Mouse (Mus musculus) forebrain, embryonic 16.5 days (tissue): ENCODE measurements around the gene Yipf3. TPM values are rescaled to one million over a fixed set of nuclear protein-coding genes. Genes with fewer than 3 reads are reported as not detected.

ENCODE experiments used
- ATAC-seq: fragments of 200-750 bp; cut with Nextera tagmentation; 2 replicates; pipeline ENCODE4 v1.8.0; 2017; ENCODE audit warnings: mild to moderate bottlenecking, moderate library complexity
- H3K27ac ChIP-seq: fragments of 300-500 bp; sonication (generic); 2 replicates; pipeline ENCODE4 v1.5.1; 2014; ENCODE audit warnings: low read length, control low read depth
- H3K27me3 ChIP-seq: fragments of 300-500 bp; sonication (generic); replicated peaks from 2 replicates; pipeline ENCODE4 v1.6.1; 2014; ENCODE audit warnings: low read length; ENCODE audit not compliant: control insufficient read depth, insufficient read depth
- H3K36me3 ChIP-seq: fragments of 300-500 bp; sonication (generic); 2 replicates; pipeline ENCODE4 v1.6.1; 2014; ENCODE audit not compliant: control insufficient read depth, insufficient read depth
- H3K4me1 ChIP-seq: fragments of 300-500 bp; sonication (generic); replicated peaks from 2 replicates; pipeline ENCODE4 v1.6.1; 2014; ENCODE audit warnings: low read length; ENCODE audit not compliant: control insufficient read depth, insufficient read depth
- H3K4me2 ChIP-seq: fragments of 300-500 bp; sonication (generic); 2 replicates; pipeline ENCODE4 v1.6.1; 2014; ENCODE audit warnings: mild to moderate bottlenecking, low read length, control low read depth
- H3K4me3 ChIP-seq: fragments of 300-500 bp; sonication (generic); replicated peaks from 2 replicates; pipeline ENCODE4 v1.5.1; 2014; ENCODE audit warnings: mild to moderate bottlenecking, low read length, control low read depth
- H3K9ac ChIP-seq: fragments of 300-500 bp; sonication (generic); replicated peaks from 2 replicates; pipeline ENCODE4 v1.6.1; 2014; ENCODE audit warnings: low read depth, low read length, control low read depth
- H3K9me3 ChIP-seq: fragments of 300-500 bp; sonication (generic); 2 replicates; pipeline ENCODE4 v1.6.1; 2016; ENCODE audit warnings: low read length; ENCODE audit not compliant: control insufficient read depth
- WGBS: fragments of 180-500 bp; shearing (Covaris S2); extraction: QIAGEN DNeasy Blood & Tissue Kit; methylation state at CpG from one replicate; pipeline ENCODE4 v1.1.7; 2014; 5-methylcytosine and 5-hydroxymethylcytosine counted together
- polyA plus RNA-seq: library from polyadenylated mRNA; unstranded; fragments of >200 nt; fragmentation: Nextera tagmentation; extraction: Ambion mirVana; gene quantifications from 2 replicates; pipeline ENCODE4 v1.2.1, GENCODE M21; 2015

Gene Yipf3
- polyA plus RNA-seq, 1 experiment from 2014 or later = 91.6 TPM

DNA sequence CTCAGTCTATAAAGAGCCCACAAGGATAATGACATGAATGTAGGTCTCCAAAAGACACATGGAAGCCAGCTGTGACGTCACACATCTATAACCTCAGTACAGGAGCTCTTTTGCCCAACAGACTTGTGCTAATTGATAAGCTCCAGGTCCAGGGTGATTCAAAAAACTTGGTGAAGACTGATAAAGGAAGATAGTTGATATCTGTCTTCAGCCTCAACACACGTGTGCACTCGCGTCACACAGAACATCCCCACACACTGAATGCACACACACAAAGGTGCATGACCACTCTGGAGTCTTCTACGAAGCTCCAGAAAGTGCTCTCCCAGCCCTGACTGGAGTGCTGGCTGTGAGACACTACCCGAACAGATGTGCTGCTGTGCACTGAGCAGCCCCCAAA, 10.8 kb upstream of the Yipf3 start:
- Histone ChIP-seq H3K4me2 (no peak overlapping the region), H3K27me3 (no peaks in the 10 kb centered on the region), H3K4me3 (no peak overlapping the region), H3K4me1 (no peaks in the 10 kb centered on the region), H3K9me3 (no peaks in the 10 kb centered on the region), H3K36me3 (peaks cover 54% of the 10 kb centered on the region), H3K9ac (no peak overlapping the region), H3K27ac (no peak overlapping the region)
- no peak for ATAC-seq
- 91% methylated on average over 6 of the region's 6 CpGs for WGBS

DNA sequence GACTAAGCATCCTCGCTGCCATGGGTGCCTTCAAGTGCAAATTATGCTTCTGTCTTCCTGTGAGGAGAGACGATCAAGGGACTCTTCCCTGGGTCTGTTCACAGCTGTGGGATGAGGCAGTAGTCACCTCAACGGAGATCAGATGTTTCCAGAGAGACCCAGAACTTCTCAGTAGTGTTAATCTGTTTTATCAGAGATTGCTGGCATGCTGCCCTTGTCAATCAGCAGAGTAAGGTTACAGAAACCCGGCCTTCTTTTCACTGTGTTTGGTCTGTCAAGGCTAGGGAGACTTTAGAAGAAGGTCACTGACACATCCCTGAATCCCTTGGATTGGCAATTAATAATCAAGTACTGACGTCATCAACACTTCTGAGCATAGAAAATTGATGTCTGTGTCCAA, 10.4 kb upstream of the Yipf3 start:
- ATAC-seq = no peak
- Histone ChIP-seq H3K9ac (no peak overlapping the region), H3K9me3 (no peaks in the 10 kb centered on the region), H3K27ac (no peak overlapping the region), H3K4me2 (no peak overlapping the region), H3K4me3 (no peak overlapping the region), H3K27me3 (no peaks in the 10 kb centered on the region), H3K36me3 (peaks cover 55% of the 10 kb centered on the region), H3K4me1 (no peaks in the 10 kb centered on the region)
- 80% methylated on average over 5 of the region's 5 CpGs for whole genome bisulfite sequencing

DNA sequence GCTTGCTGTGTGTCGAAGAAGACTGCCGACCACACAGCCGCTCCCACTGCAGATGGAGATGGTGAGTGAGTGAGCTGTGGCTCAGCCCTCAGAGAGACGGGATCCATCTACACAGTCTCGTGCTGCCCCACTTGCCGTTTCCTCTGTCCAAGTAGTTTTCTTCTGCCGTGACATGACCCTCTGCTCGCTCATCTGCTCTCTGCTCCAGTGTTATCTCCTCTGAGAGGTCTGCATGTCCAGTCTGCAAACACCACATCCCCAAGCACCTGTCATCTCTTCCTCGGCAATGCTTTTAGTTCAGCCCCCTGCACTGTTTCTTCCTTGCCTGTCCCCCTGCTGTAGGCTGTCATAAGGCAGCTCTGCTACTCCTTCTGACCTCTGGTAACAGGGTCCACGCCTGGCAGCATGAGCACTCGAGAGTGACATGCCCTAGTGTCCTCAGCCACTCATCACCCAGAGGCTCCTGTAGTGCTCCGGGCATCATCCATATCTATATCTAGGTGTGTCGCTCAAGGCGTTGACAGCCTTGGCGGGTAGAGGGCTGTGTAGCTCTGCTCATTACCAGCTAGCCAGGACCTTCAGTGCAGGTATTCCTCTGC, 8.3 kb upstream of the Yipf3 start:
- no peak overlapping the region for H3K27ac ChIP-seq
- WGBS = 94% methylated on average over 15 of the region's 15 CpGs
- no peak overlapping the region for H3K9ac ChIP-seq
- ATAC-seq = no peak
- no peak overlapping the region for H3K4me3 ChIP-seq
- H3K36me3 ChIP-seq = peaks cover 65% of the 10 kb centered on the region
- H3K9me3 ChIP-seq = no peaks in the 10 kb centered on the region
- no peak overlapping the region for H3K4me2 ChIP-seq
- H3K4me1 ChIP-seq = no peaks in the 10 kb centered on the region
- no peaks in the 10 kb centered on the region for H3K27me3 ChIP-seq

DNA sequence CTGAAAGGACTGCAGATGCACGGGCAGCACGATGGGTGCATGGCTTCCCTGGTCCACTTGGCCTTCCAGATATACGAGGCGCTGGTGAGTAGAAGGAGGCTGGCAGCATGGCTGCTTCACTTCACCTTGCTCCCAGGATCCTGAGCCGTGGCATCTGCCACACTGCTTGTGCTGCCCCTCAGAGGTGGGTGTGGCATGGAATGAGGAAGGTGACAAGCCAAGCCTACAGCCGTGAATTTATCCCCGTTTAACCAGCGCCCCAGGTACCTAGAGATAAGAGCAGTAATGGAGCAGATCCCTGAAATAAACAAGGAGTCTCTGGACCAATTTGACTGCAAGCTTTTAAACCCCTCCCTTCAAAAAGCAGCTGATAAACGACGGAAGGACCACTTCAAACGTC, 6.4 kb upstream of the Yipf3 start:
- H3K9ac ChIP-seq = no peak overlapping the region
- H3K4me1 ChIP-seq = peaks cover under 1% of the 10 kb centered on the region
- ATAC-seq = no peak
- no peak overlapping the region for H3K27ac ChIP-seq
- H3K36me3 ChIP-seq = peaks cover 74% of the 10 kb centered on the region
- WGBS = 81% methylated on average over 11 of the region's 11 CpGs
- no peaks in the 10 kb centered on the region for H3K27me3 ChIP-seq
- H3K4me3 ChIP-seq = no peak overlapping the region
- no peaks in the 10 kb centered on the region for H3K9me3 ChIP-seq
- H3K4me2 ChIP-seq = no peak overlapping the region

DNA sequence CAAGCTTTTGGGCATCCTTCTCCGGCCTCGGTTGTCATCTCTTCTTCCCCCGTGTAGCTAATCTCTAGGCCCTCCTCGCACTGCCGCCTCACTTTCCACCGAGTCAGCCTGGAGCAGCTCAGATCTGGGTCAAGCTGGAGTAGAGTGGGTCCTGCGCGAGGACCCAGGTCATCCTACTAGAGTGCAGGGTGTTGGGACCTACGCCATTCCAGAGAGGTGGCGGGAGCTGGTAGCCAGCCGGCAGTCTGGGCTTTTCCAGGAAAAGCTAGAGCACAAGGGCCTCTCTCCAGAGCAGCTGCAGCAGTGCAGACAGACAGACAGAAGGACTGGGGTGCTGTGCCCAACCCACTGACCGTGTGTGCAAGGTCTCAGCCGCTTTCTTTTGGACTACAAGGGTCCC, 5.6 kb upstream of the Yipf3 start:
- WGBS = 84% methylated on average over 13 of the region's 13 CpGs

DNA sequence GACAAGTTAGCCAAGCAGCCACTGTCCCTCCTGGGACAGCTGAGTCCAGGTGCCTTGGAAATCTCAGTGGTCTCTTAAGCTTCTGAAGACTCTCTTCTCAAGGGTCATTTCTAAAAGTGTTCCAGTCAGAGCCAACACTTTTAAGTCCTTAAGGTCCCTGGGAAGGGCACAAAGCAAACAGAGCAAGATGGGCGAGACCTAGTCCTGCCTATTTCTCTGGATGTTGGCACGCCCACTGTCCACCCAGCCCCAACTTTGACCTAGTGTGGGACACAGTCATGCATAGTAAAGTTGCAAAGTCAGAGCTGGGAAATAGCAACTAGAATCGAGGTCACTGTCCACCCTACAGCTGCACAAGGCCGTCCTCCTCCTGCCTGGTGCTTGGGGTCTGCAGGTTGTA, 4.9 kb upstream of the Yipf3 start:
- peaks cover 8% of the 10 kb centered on the region for H3K4me1 ChIP-seq

More for the DNA sequence above, 5.6 kb upstream of the Yipf3 start:
- Histone ChIP-seq H3K4me1 (peaks cover 8% of the 10 kb centered on the region), H3K9ac (no peak overlapping the region), H3K4me3 (no peak overlapping the region), H3K36me3 (peaks cover 66% of the 10 kb centered on the region), H3K9me3 (no peaks in the 10 kb centered on the region), H3K4me2 (no peak overlapping the region), H3K27me3 (no peaks in the 10 kb centered on the region), H3K27ac (no peak overlapping the region)
- no peak for ATAC-seq

DNA sequence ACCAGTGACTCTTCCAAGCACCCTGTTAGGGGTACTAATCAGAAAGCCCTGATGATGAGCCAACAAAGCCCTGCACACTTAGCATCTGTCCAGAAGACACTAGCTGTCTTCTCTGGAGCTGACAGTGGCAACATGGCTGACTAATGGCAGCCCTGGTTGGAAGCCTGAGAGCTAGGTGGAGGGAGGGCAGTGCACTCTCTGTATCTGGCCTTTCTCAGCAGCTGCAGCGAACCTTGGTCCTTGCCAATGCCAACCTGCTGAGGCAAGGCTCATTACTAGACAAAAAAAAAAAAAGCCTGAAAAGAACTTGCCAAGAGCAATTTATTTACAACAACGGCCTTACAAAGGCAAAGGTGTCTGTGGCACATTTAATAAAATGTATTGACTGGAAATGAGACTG, 4.3 kb upstream of the Yipf3 start:
- Histone ChIP-seq H3K4me1 (peaks cover 10% of the 10 kb centered on the region), H3K36me3 (peaks cover 63% of the 10 kb centered on the region), H3K27me3 (no peaks in the 10 kb centered on the region), H3K4me3 (no peak overlapping the region), H3K9ac (no peak overlapping the region), H3K9me3 (no peaks in the 10 kb centered on the region), H3K4me2 (no peak overlapping the region), H3K27ac (no peak overlapping the region)
- 37% methylated on average over 2 of the region's 2 CpGs for WGBS
- no peak for ATAC-seq

More for the DNA sequence above, 4.9 kb upstream of the Yipf3 start:
- no peak overlapping the region for H3K4me3 ChIP-seq
- no peak for ATAC-seq
- no peak overlapping the region for H3K4me2 ChIP-seq
- no peak overlapping the region for H3K9ac ChIP-seq
- WGBS = 90% methylated on average over 4 of the region's 4 CpGs
- H3K27ac ChIP-seq = no peak overlapping the region
- H3K9me3 ChIP-seq = no peaks in the 10 kb centered on the region
- no peaks in the 10 kb centered on the region for H3K27me3 ChIP-seq
- peaks cover 64% of the 10 kb centered on the region for H3K36me3 ChIP-seq

DNA sequence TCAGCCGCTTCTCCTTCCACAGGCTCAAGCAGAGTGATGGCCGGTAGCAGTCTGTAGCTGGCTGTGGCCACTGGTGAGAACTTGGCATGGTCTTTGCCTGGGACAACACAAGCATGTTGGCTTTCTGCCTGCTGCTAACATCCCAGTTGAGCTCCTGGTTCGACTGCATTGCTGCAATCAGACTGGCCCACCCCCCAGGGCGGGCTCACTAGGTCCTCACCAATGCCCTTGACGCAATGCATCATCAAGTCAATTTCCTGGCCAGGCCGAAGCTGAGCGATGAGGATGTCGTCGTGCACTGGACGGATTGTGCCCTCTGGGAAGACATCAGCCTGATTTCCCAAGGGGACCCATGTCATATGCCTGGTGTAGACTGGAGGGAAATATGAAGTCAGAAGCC, 3.3 kb upstream of the Yipf3 start:
- WGBS = 81% methylated on average over 10 of the region's 10 CpGs
- ATAC-seq = no peak
- H3K9me3 ChIP-seq = no peaks in the 10 kb centered on the region
- no peak overlapping the region for H3K4me3 ChIP-seq
- H3K36me3 ChIP-seq = peaks cover 54% of the 10 kb centered on the region
- H3K9ac ChIP-seq = no peak overlapping the region
- H3K27me3 ChIP-seq = no peaks in the 10 kb centered on the region
- no peak overlapping the region for H3K4me2 ChIP-seq
- H3K4me1 ChIP-seq = peaks cover 18% of the 10 kb centered on the region
- H3K27ac ChIP-seq = no peak overlapping the region

DNA sequence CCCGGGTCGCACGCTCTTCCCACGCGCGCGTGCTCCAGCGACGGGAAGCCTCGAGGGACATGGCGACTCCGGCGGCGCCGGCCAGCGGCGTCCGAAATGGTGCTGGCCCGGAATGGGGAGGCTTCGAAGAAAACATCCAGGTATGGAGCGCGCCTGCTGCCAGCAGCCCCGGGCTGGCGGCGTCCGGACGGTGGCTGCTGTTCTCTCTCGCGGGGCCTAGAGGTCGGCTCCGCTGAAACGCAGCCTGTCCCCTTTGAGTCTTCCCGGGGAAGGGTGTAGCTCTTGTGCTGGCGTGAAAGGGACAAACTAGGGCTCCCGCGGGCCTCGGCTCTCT, 276 bp downstream of the Yipf3 start:
- Histone ChIP-seq H3K4me1 (peaks cover 20% of the 10 kb centered on the region), H3K27ac (peak overlapping the region; percentile 63), H3K4me2 (peak overlapping the region; percentile 90), H3K4me3 (peak overlapping the region; percentile 72), H3K9me3 (no peaks in the 10 kb centered on the region), H3K9ac (peak overlapping the region; percentile 89), H3K36me3 (peaks cover 47% of the 10 kb centered on the region), H3K27me3 (no peaks in the 10 kb centered on the region)
- WGBS = under 1% methylated on average over 37 of the region's 37 CpGs
- peak; percentile 34; the same call in 1 of the 2 replicates for ATAC-seq

DNA sequence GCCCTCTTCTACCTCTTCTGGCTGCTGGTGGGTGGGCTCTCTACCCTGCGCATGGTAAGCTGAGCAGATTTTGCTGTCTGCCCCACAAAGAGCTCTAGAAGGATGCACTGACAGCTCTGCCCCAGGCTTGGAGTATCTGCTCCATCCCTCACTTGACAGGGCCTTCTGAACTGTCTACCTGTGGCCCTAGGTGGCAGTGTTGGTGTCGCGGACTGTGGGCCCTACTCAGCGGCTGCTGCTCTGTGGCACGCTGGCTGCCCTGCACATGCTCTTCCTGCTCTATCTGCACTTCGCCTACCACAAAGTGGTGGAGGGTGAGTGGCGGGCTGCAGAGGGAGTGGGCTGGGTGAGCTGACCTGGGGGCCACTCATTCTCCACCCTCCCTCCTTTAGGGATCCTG, 3.3 kb downstream of the Yipf3 start:
- H3K36me3 ChIP-seq = peaks cover 20% of the 10 kb centered on the region
- H3K4me1 ChIP-seq = peaks cover 38% of the 10 kb centered on the region
- no peak overlapping the region for H3K4me3 ChIP-seq
- ATAC-seq = no peak
- H3K9ac ChIP-seq = no peak overlapping the region
- 72% methylated on average over 7 of the region's 7 CpGs for WGBS
- 0 out of 2 replicates have a peak, but pooled peaks cover 4% of the 10 kb centered on the region for H3K27me3 ChIP-seq
- no peak overlapping the region for H3K4me2 ChIP-seq
- H3K27ac ChIP-seq = no peak overlapping the region
- H3K9me3 ChIP-seq = no peaks in the 10 kb centered on the region
